Mouse (Mus musculus) sigmoid colon, adult 10 weeks (tissue): ENCODE measurements around the gene Prss29. TPM values are rescaled to one million over a fixed set of nuclear protein-coding genes. Genes with fewer than 3 reads are reported as not detected.

ENCODE experiments used
- polyA plus RNA-seq: library from polyadenylated mRNA; stranded (reverse); fragments of 350-450 nt; fragmentation: Illumina TruSeq; extraction: RNeasy Lipid Tissue Mini Kit (QIAGEN cat#74804); gene quantifications from one replicate; pipeline ENCODE4 v1.2.3, GENCODE M21; 2014; ENCODE audit warnings: low read depth, low replicate concordance

The Prss29 gene
- not detected for polyA plus RNA-seq

GRCm38 (mm10) chr17:25318354-25318753 lies at the start of gene Prss29:
Prss29 (plus strand) TSS chr17:25318654.

GRCm38 (mm10) chr17:25274571-25275346 lies 43.7 kb upstream of the Prss29 start, which contains the start of gene Ube2i:
Ube2i (minus strand) TSS chr17:25274622.

GRCm38 (mm10) chr17:25298094-25298493 lies 20.4 kb upstream of the Prss29 start, which contains the start of gene Prss34:
Prss34 (plus strand) TSS chr17:25298394.

GRCm38 (mm10) chr17:25308346-25308745 lies 10.1 kb upstream of the Prss29 start, which contains the start of gene Prss28:
Prss28 (plus strand) TSS chr17:25308646.

GRCm38 (mm10) chr17:25345462-25345861 lies 27.0 kb downstream of the Prss29 start, which contains the start of gene Tpsab1:
Tpsab1 (minus strand) TSS chr17:25345562.

GRCm38 (mm10) chr17:25366005-25366404 lies 47.6 kb downstream of the Prss29 start, which contains the start of gene Tpsb2:
Tpsb2 (plus strand) TSS chr17:25366305.

GRCm38 (mm10) chr17:25368973-25369372 lies 50.5 kb downstream of the Prss29 start, which contains the start of gene Tpsg1:
Tpsg1 (plus strand) TSS chr17:25369273.

Other genes starting within 250 kb of the Prss29 start
- 2.8 TPM for gene Tmem204, start 235.1 kb upstream of the Prss29 start, polyA plus RNA-seq
- 3.0 TPM for gene Telo2, start 202.7 kb upstream of the Prss29 start, polyA plus RNA-seq
- not detected for gene Ptx4, start 197.9 kb upstream of the Prss29 start, polyA plus RNA-seq
- 4.3 TPM for gene Clcn7, start 185.3 kb upstream of the Prss29 start, polyA plus RNA-seq
- not detected for gene Ccdc154, start 156.2 kb upstream of the Prss29 start, polyA plus RNA-seq
- gene Gm38655, start 143.2 kb upstream of the Prss29 start, polyA plus RNA-seq, result not detected
- gene BC003965, start 134.1 kb upstream of the Prss29 start, polyA plus RNA-seq, result 19.8 TPM
- gene Unkl, start 130.3 kb upstream of the Prss29 start, polyA plus RNA-seq, result 14.3 TPM
- gene Gnptg, start 78.5 kb upstream of the Prss29 start, polyA plus RNA-seq, result 10.1 TPM
- gene Tsr3, start 78.5 kb upstream of the Prss29 start, polyA plus RNA-seq, result 3.8 TPM
- gene Baiap3, start 62.3 kb upstream of the Prss29 start, polyA plus RNA-seq, result not detected
- 216 TPM for gene Ube2i, start 44.0 kb upstream of the Prss29 start, polyA plus RNA-seq
- gene Prss34, start 20.3 kb upstream of the Prss29 start, polyA plus RNA-seq, result not detected
- not detected for gene Prss28, start 10.0 kb upstream of the Prss29 start, polyA plus RNA-seq
- gene Tpsab1, start 26.9 kb downstream of the Prss29 start, polyA plus RNA-seq, result not detected
- gene Tpsb2, start 47.7 kb downstream of the Prss29 start, polyA plus RNA-seq, result not detected
- 8.6 TPM for gene Tpsg1, start 50.6 kb downstream of the Prss29 start, polyA plus RNA-seq
- 1.3 TPM for gene Cacna1h, start 115.1 kb downstream of the Prss29 start, polyA plus RNA-seq
- not detected for gene Tekt4, start 136.0 kb downstream of the Prss29 start, polyA plus RNA-seq
- gene Sstr5, start 178.6 kb downstream of the Prss29 start, polyA plus RNA-seq, result 0.19 TPM